Mouse (Mus musculus): ENCODE measurements around the gene Nanos3.
A peak's percentile ranks its signal among the peaks of the same experiment; 100 is the strongest.

The Nanos3 gene

GRCm38 (mm10) chr8:84198871-84199270, 13.9 kb upstream of the Nanos3 start:
- TF ChIP-seq POU5F1 (IDR thresholded peaks at IDR 0.05; ENCODE audit: borderline replicate concordance, low read length) (no peak), NANOG (IDR thresholded peaks at IDR 0.05; ENCODE audit: borderline replicate concordance, low read length) (no peak), CTCF (conservative IDR thresholded peaks at IDR 0.05; ENCODE audit: low read length) (no peak)
- Histone ChIP-seq H3K27me3 (ENCODE audit: insufficient read depth, low read length) (peaks cover 8% of the 10 kb centered on the region), H3K9me3 (ENCODE audit: low read length) (no peaks in the 10 kb centered on the region), H3K4me3 (replicated peaks; ENCODE audit: low read length) (peak overlapping the region; percentile 78; the same call in 1 of the 2 replicates), H3K4me1 (replicated peaks; ENCODE audit: low read depth, low read length) (peaks cover 75% of the 10 kb centered on the region), H3K36me3 (ENCODE audit: insufficient read depth, low read length) (peaks cover 9% of the 10 kb centered on the region)

DNA sequence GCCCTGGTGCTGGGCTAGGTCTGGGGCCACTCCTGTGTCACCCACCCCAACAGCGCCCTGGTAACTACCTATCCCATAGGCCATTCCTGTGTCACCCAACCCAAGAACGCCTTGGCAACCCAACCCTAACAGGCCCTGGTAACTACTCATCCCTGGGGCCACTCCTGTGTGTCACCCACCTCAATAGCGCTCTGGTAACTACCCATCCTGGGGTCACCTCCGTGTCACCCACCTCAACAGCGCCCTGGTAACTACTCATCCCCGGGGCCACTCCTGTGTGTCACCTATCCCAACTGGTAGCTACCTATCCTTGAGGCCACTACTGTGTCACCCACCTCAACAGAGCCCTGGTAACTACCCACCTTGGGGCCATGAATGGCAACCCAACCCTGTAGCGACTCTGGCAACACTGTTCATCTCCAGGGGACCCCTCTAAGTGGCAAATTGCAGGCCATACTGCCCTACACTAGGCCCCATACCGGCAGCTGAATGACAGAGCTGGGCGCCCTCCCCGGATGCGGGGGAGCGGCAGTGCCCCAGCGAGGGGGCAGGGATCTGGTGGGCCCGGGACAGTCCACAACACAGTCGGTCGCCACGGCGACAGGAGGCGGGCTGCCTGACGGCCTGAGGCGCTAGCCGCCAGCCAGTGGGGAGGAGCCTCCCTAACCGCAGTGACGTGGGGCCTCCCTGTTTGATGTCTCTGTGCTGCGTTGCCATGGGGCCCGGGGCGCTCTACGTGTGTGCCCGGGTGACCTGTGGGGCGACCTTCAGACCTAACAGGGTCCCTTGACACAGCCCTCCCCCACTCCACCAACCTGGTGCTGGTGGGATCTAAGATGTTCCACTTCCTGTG, 13.1 kb upstream of the Nanos3 start:
- Histone ChIP-seq H3K9me3 (ENCODE audit: low read length) (no peaks in the 10 kb centered on the region), H3K4me3 (replicated peaks; ENCODE audit: low read length) (peak overlapping the region; percentile 78)
- TF ChIP-seq CTCF (conservative IDR thresholded peaks at IDR 0.05; ENCODE audit: low read length) (no peak), NANOG (IDR thresholded peaks at IDR 0.05; ENCODE audit: borderline replicate concordance, low read length) (no peak), POU5F1 (IDR thresholded peaks at IDR 0.05; ENCODE audit: borderline replicate concordance, low read length) (no peak)

GRCm38 (mm10) chr8:84197141-84197921, 12.3 kb upstream of the Nanos3 start:
- Histone ChIP-seq H3K27me3 (ENCODE audit: insufficient read depth, low read length) (peaks cover 6% of the 10 kb centered on the region), H3K4me1 (replicated peaks; ENCODE audit: low read depth, low read length) (peaks cover 72% of the 10 kb centered on the region), H3K4me3 (replicated peaks; ENCODE audit: low read length) (peak overlapping the region; percentile 78), H3K36me3 (ENCODE audit: insufficient read depth, low read length) (peaks cover 7% of the 10 kb centered on the region), H3K9me3 (ENCODE audit: low read length) (no peaks in the 10 kb centered on the region)
- TF ChIP-seq NANOG (IDR thresholded peaks at IDR 0.05; ENCODE audit: borderline replicate concordance, low read length): no peak
- no peak for TF ChIP-seq POU5F1 (IDR thresholded peaks at IDR 0.05; ENCODE audit: borderline replicate concordance, low read length)
- TF ChIP-seq CTCF (conservative IDR thresholded peaks at IDR 0.05; ENCODE audit: low read length): no peak

More for the DNA sequence above, 13.1 kb upstream of the Nanos3 start:
- peaks cover 75% of the 10 kb centered on the region for H3K4me1 ChIP-seq (replicated peaks; ENCODE audit: low read depth, low read length)
- H3K27me3 ChIP-seq (ENCODE audit: insufficient read depth, low read length): peaks cover 8% of the 10 kb centered on the region
- H3K36me3 ChIP-seq (ENCODE audit: insufficient read depth, low read length): peaks cover 9% of the 10 kb centered on the region

GRCm38 (mm10) chr8:84194224-84194743, 9.3 kb upstream of the Nanos3 start:
- Histone ChIP-seq H3K27me3 (ENCODE audit: insufficient read depth, low read length) (no peaks in the 10 kb centered on the region), H3K36me3 (ENCODE audit: insufficient read depth, low read length) (no peaks in the 10 kb centered on the region), H3K4me1 (replicated peaks; ENCODE audit: low read depth, low read length) (peaks cover 77% of the 10 kb centered on the region), H3K4me3 (replicated peaks; ENCODE audit: low read length) (0 out of 2 replicates have a peak overlapping the region, but pooled peaks have one; percentile 26), H3K9me3 (ENCODE audit: low read length) (no peaks in the 10 kb centered on the region)
- TF ChIP-seq NANOG (IDR thresholded peaks at IDR 0.05; ENCODE audit: borderline replicate concordance, low read length): no peak
- TF ChIP-seq CTCF (conservative IDR thresholded peaks at IDR 0.05; ENCODE audit: low read length): no peak
- TF ChIP-seq POU5F1 (IDR thresholded peaks at IDR 0.05; ENCODE audit: borderline replicate concordance, low read length): no peak

DNA sequence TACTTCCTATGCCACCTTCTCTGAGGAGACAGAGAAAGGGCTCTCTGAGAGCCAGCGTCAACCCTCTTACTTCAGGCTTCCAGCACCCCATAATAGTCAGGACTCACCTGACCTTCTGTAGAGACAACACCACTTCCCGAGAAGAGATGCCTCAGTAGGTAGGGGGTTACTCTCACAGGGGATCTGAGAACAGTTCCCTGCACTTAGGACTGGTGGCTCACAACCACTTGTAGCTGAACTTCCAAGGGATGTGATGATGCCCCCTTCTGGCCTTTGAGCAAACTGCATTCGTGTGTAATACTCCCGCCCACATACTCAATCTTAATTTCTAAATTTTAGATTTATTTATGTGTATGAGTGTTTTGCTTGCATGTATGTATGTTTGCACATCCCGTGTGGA, 8.5 kb upstream of the Nanos3 start:
- TF ChIP-seq NANOG (IDR thresholded peaks at IDR 0.05; ENCODE audit: borderline replicate concordance, low read length) (no peak), CTCF (conservative IDR thresholded peaks at IDR 0.05; ENCODE audit: low read length) (peak; percentile 66), POU5F1 (IDR thresholded peaks at IDR 0.05; ENCODE audit: borderline replicate concordance, low read length) (no peak)
- Histone ChIP-seq H3K4me1 (replicated peaks; ENCODE audit: low read depth, low read length) (peaks cover 77% of the 10 kb centered on the region), H3K27me3 (ENCODE audit: insufficient read depth, low read length) (no peaks in the 10 kb centered on the region), H3K4me3 (replicated peaks; ENCODE audit: low read length) (no peak overlapping the region), H3K36me3 (ENCODE audit: insufficient read depth, low read length) (no peaks in the 10 kb centered on the region), H3K9me3 (ENCODE audit: low read length) (no peaks in the 10 kb centered on the region)

- H3K4me3 ChIP-seq (replicated peaks; ENCODE audit: low read length): peak overlapping the region; percentile 78
- TF ChIP-seq CTCF (conservative IDR thresholded peaks at IDR 0.05; ENCODE audit: low read length) (no peak), POU5F1 (IDR thresholded peaks at IDR 0.05; ENCODE audit: borderline replicate concordance, low read length) (no peak), NANOG (IDR thresholded peaks at IDR 0.05; ENCODE audit: borderline replicate concordance, low read length) (no peak)
- H3K9me3 ChIP-seq (ENCODE audit: low read length): no peaks in the 10 kb centered on the region
- no peaks in the 10 kb centered on the region for H3K36me3 ChIP-seq (ENCODE audit: insufficient read depth, low read length)
- H3K27me3 ChIP-seq (ENCODE audit: insufficient read depth, low read length): no peaks in the 10 kb centered on the region
- peaks cover 79% of the 10 kb centered on the region for H3K4me1 ChIP-seq (replicated peaks; ENCODE audit: low read depth, low read length)
These were observed 8.1 kb upstream of the Nanos3 start for GRCm38 (mm10) chr8:84193161-84193560.

DNA sequence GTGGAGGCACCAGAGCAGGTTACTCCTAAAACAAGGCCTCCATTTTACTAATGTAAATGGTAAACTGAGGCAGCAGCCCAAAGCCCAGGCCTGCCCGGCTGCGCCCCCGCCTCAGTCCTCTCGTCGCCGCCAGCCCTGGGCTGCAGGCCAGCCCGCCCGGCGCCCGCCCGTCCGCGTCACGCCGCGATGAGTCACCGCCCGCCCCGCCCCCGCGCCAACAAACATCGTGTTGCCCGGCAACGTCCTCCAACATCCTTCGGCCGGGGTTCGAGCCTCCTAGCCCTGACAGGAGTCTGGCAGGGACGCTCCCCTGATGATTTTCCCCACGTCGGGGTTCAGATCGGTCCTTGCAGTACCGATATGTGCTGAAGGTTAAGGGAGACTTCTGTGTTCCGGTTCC, 7.5 kb upstream of the Nanos3 start:
- H3K27me3 ChIP-seq (ENCODE audit: insufficient read depth, low read length): no peaks in the 10 kb centered on the region
- H3K36me3 ChIP-seq (ENCODE audit: insufficient read depth, low read length): no peaks in the 10 kb centered on the region
- H3K9me3 ChIP-seq (ENCODE audit: low read length): no peaks in the 10 kb centered on the region
- H3K4me1 ChIP-seq (replicated peaks; ENCODE audit: low read depth, low read length): peaks cover 79% of the 10 kb centered on the region
- TF ChIP-seq NANOG (IDR thresholded peaks at IDR 0.05; ENCODE audit: borderline replicate concordance, low read length) (no peak), POU5F1 (IDR thresholded peaks at IDR 0.05; ENCODE audit: borderline replicate concordance, low read length) (peak; percentile 57; the same call in 1 of the 2 replicates)
- peak overlapping the region; percentile 78 for H3K4me3 ChIP-seq (replicated peaks; ENCODE audit: low read length)

GRCm38 (mm10) chr8:84192023-84192422, 7.0 kb upstream of the Nanos3 start:
- Histone ChIP-seq H3K27me3 (ENCODE audit: insufficient read depth, low read length) (no peaks in the 10 kb centered on the region), H3K9me3 (ENCODE audit: low read length) (no peaks in the 10 kb centered on the region), H3K4me3 (replicated peaks; ENCODE audit: low read length) (peak overlapping the region; percentile 78), H3K4me1 (replicated peaks; ENCODE audit: low read depth, low read length) (peaks cover 83% of the 10 kb centered on the region), H3K36me3 (ENCODE audit: insufficient read depth, low read length) (no peaks in the 10 kb centered on the region)
- TF ChIP-seq NANOG (IDR thresholded peaks at IDR 0.05; ENCODE audit: borderline replicate concordance, low read length): no peak
- TF ChIP-seq POU5F1 (IDR thresholded peaks at IDR 0.05; ENCODE audit: borderline replicate concordance, low read length): no peak
- no peak for TF ChIP-seq CTCF (conservative IDR thresholded peaks at IDR 0.05; ENCODE audit: low read length)

All from E14TG2a.4 (cell line).